Mouse (Mus musculus): ENCODE data around the gene Trpm2.
"Not testable (repeated sequence)": the region's sequence is repeated elsewhere in the genome, so short reads cannot be mapped to it uniquely, and the experiment has no call there.

The Trpm2 gene

DNA sequence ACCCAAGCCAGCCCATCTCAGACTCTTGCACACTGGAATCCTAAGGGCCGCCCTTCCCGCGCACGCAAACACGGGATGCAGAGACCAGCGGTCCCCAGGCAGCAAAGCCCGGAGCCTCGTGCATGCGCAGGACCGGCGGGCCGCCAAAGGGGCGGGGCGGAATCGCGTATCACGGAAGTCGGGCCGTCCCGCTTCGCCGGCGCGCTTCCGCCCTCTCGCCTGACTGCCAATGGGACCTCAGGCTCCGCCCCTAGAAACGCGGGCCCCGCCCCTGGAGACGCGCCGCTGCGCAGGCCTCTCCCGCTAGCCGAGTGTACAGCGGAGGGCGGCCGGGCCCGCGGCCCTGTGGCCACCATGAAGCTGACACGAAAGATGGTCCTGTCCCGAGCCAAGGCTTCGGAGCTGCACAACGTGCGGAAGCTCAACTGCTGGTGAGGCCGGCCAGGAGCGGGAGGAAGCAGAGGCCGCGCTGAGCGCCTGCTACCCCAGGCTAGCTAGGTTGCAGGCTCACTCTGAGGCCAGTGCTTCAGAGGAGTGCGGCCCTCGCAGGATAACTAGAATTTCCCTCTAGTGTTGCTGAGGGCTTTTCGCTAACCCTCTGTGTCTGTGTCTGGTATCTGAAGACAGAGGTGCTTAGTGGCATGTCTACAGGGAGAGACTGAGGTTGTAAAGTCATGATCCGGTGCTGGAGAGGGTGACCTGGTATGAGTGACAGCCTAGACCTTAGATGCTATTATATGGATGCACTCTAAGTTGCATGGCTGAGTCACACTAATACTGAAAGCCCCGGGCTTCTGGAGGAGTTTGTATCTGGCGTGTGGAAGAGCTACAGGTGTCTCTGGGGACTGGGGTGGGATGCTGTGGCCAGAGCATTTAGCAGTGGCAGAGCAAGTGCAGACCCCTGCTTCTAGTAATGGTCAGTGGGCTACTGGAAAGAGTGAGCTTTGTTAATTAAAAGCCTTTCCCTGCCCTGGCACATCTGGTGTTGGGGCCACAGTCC is 8.3 kb upstream of the Trpm2 start, which contains the start of gene 1810043G02Rik:
TSS of gene 1810043G02Rik (plus strand) at position 174 of the 1,000 bp plus-strand sequence.
- DNase-seq (ENCODE audit: low read depth, low spot score), result peak; percentile 91

DNA sequence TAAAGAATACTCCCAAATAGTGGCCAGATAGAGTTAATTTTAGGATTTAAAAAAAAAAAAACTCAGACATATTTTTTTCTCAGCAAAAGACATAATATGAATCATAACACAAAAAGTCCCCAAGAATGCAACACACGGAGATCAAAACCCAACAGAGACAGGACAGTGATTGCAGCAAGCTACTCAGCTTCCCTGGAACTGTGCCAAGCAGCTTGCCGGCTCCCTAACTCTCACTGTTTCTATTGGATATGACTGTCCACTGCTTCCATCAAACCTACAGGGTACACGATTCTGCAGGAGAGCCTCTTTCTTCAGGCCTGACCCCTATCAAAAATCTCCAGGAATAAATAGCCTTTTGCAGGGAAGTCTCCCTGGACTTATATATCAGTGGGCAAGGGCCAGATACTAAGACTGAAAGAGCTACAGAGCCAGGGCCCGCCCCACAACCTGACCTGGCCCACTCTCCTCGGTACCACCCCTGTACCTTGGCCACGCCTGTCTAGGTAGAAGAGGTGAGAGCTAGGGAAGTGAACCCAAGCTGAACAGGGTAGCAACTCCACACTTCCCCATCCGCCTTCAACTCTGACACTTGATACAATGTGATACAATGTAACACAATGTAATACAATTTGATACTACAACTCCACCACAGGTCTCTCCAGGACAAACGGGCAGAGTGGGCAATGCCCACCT is 6.2 kb upstream of the Trpm2 start:
- no peak for DNase-seq (ENCODE audit: low read depth, low spot score)

DNA sequence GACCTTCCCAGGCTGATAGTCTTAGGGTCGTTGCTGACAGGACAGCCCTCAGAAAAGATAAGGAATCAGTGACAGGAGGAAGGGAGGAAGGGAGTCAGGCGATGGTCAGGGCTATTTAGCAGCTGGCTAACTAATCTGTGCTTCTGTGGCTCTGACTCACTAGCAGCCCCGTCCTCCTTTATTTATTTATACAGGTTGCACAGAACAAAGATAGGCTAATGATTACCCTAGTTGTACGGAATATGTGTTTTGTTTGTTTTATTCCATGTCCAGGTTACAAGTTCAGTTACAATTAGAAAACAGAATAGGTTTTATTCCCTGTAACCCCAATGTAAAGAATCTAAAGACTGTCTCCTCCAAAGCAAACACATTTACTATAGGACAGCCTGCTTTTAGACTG is 5.3 kb upstream of the Trpm2 start:
- no peak for DNase-seq (ENCODE audit: low read depth, low spot score)

DNA sequence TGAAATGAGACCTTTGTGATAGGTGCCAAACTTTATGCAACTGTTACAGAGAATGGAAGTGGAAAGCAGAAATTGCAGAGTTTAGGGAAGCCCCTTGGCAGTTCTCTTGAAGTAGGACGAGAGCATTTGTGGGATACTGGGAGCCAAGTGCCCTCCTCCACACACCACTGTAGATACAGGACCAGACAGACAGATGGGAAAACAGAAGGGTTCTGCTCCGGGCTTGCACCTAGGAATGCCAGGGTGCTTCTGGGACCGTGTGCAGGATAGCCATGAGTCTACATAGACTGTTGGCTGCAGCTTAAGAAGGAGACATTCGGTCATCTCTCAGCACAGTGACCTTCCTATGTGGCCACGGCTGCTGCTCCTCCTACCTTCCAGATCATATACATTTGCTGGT is 4.4 kb upstream of the Trpm2 start:
- DNase-seq (ENCODE audit: low read depth, low spot score), result no peak

DNA sequence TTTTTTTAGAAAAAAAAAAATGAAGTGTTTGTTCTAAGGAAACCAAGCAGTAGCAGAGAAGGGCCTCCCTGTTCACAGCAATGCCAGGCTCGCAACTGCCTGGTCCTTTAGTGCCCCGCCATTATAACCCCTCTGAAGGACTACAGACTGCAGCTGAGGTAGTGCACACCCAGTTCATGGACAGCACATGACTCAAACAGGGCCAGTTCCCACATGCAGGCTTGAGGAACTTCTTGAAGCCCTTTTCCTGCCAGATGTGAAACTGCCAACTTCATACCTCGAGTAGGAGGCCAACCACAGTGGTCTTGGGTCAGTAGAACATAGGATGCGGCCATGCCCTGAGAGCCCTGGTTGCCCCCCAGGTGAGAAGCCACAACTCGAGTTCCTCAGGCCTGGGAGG is 4.0 kb upstream of the Trpm2 start:
- DNase-seq (ENCODE audit: low read depth, low spot score), result no peak

DNA sequence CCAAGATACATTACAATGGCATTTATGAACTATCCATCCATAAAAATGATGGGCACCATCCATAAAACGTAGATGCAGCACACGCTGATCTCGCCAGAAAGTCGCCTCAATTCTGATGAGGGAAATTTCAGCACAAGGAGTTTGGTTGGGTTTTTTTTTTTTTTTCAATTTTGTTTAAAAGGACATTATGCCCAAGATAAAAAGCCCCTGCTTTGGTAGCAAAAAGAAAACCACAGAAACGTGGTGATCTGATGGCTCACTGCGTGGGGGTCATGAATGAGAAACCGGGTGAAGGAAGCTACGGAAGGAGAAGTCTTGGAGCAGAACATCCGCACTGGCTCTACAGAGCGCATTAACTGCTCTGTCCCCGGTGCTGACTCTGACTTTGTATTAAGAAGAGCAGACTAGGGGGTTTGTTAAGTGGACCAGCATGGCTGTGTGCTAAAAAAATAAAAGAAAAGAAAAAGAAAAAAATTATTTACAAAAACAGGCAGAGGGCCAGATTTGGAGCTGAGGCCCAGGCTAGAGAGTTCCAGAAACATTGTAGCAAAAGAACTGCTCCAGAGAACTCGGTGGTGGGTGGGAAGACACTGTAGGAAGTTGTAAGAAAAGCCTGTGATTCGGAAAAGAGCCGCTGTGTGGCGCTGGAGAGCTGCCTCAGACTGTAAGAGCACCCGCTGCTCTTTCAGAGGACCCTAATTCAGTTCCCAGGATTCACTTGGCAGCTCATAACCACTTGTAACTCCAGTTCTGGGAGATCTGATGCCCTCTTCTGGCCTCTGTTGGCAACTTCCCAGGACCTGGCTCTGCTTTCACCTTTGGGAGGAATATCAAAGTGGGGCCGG is 1.6 kb upstream of the Trpm2 start:
- DNase-seq (ENCODE audit: low read depth, low spot score), result no peak

DNA sequence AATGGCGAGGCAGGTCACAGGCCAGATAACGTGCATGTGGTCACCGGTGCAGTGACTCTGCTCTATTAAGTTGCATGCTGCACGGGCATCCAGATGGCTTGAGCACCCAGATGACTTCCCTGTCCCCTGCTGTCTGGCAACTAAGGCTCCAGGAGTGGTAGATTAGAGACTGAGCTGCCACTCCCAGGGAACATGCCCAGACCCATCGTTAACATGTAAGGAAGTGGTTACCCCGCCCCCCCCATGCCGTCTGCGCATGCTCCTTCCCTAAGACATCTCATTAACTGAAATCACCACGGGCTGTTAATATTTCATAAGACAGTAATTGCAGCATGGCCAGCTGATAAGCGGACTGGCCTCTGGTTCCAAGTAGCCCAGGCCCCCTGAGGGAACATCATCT is 828 bp upstream of the Trpm2 start:
- DNase-seq (ENCODE audit: low read depth, low spot score), result no peak

DNA sequence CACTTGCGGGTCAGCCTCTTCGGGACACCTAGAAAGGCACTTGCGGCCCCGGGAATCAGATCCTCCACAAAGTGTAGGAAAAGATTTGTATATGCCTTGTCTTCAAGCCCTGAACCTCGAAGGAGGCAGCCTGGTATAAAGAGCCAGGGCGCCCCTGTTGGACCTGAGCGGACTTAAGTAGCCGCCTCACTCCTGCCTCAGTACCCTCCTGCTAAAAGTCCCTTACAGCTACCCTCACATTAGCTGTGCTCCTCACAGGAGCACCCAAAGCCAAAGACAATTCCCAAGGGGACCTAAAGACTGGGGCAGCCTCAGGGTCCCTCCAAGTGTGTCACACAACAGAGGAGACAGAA is 414 bp downstream of the Trpm2 start:
- DNase-seq (ENCODE audit: low read depth, low spot score), result no peak

DNA sequence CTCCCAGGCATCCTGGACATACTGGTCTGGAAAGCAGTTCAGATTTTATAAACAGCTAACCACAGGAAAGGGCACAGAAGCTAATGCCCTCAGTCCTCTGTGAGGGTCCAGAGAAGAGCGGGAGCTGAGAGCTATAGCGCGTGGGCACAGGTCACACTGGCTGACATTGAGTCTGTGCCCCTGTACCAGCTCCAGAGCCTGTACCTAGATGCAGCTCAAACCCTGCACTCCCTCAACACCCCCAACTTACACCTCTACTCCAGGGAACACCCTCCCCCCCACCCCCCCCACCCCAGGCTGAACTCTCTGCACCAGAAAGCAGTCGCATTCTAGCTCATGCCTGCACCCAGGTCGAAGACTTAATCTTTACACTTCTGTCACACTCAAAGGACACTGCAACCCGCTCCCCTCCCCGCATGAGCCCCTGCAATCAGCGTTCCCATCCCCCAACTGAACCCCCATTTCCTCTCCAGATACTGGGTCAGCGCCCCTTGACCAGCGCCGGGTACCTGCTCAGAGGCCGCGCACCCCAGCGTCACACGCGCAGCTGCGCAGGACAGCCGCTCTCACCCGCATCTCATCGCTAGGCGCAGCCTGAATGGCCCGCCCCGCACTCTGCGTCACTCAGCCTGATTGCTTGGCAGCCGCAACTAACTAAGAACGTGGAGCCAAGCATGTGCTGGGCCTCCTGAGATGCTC is 940 bp downstream of the Trpm2 start:
- DNase-seq (ENCODE audit: low read depth, low spot score), result peak; percentile 20

DNA sequence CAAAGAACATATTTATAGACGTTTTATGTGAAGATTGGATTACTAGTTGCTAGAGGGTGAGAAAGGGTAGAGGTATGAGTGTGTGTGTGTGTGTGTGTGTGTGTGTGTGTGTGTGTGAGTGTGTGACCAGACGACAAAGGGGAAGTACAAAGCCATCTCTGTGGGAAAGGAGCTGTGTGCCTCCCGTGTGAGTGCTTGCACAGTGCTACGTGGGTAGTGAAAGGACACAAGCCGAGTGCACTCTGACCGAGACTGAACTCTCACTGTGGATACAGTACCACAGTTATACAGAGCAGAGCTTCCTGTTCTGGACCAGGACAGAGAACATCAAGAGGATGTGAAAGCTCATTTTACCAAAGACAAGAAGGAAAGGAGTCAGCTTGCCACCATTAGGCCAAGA is 6.4 kb downstream of the Trpm2 start:
- no peak for DNase-seq (ENCODE audit: low read depth, low spot score)

DNA sequence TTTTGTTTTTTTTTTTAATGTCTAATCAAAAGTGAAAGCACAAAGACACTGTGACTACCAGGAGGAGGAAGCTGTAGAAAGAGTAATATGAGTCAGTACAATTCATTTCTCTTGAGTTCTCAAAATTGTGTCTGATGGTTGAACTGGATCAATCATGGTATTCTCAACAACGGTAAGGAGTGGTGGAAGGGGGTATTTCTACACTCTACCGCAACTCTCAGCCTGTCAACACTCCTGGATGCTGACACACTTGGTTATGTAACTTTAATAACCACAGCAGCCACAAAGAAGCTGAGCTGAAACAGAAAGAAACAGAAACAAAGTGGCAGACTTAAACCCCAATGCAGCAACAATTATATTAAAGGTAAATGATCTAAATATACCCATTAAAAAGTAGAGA is 7.6 kb downstream of the Trpm2 start:
- DNase-seq (ENCODE audit: low read depth, low spot score), result no peak

DNA sequence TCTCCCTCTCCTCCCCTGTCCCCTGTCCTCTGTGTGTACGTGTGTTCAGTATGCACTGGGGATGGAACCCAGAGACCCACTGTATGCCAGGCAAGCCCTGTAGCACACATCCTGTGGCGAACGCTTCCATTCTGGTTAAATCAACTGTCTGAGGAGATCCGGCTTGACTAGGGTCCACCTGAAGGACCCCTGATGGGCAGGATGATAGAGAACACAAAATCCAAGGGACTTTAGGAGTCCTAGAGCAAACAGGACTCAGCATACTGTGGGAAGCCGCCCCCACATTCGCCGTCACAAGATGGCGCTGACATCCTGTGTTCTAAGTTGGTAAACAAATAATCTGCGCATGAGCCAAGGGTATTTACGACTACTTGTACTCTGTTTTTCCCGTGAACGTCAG is 19.9 kb downstream of the Trpm2 start:
- DNase-seq (ENCODE audit: low read depth, low spot score), result not testable (repeated sequence)

DNA sequence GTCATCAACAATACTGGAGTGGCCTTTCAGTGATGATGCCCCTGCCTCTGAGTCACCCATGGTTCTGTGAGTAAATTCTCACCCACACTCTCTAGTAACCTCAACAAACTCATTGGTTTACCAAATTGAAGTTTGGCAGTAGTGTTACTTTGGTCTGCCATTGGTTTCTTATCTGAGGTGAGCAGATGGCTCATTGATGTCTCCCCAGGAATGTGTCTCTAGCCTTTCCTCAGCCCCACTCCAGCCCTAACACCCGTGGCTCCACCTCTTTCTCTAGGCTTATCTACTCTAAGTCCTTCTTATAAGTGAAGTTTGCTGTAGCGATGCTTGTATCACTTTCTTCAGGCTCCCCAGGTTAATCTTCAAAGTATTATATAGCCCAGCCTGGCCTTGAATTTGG is 30.7 kb downstream of the Trpm2 start:
- no peak for DNase-seq (ENCODE audit: low read depth, low spot score)

DNA sequence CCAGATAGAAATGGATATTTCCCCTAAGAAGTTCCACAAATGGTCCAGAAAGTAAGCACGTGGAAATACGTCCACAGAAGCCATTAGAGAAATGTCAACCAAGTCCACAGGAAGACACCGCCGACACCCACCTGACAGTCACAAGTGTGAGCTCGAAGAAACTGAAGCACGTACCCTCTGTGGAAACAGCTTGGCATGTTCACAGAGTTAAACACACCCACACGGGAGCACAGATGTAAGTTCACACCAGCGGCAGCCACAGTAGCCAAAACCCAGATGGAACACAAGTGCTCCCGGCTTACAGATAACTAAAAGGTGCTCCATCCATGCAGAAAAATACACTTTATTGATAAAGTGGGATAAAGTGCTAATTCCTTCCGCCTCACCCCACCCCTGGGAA is 43.0 kb downstream of the Trpm2 start:
- DNase-seq (ENCODE audit: low read depth, low spot score), result no peak

DNA sequence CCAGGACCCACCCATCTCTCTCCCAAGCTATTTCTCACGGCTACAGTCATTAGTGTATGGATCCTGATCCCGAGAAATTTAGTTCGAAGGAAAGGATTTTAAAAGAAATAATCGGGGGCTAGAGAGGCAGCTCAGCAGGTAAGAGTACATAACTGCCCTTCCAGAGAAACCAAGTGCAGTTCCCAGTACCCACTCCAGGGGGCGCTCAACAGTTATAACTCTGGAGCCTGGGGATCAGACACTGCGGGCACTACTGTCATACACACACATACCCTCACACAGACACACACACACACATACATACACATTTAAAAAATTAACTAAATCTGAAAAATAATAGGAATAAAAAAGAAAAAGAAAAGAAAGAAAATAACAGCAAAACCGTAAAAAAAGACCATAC is 44.2 kb downstream of the Trpm2 start:
- DNase-seq (ENCODE audit: low read depth, low spot score), result no peak

DNA sequence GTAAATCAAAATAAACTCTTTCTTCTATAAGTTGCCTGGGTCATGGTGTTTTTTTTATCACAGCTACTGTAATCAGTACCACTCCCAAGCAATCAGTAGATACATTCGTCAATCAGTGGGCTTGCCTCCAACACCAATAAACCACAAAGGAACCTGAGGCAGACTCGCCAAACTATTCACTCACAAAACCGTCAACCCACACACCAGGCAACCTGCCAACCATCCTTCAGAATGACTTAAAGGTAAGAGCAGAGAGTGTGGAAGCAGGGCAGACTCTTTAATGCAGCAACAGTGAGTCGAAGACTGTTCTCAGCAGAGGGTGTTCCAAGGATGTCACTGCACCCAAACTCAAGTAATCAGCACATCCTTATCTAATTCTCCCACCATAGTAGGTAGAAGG is 47.7 kb downstream of the Trpm2 start:
- DNase-seq (ENCODE audit: low read depth, low spot score), result no peak

DNA sequence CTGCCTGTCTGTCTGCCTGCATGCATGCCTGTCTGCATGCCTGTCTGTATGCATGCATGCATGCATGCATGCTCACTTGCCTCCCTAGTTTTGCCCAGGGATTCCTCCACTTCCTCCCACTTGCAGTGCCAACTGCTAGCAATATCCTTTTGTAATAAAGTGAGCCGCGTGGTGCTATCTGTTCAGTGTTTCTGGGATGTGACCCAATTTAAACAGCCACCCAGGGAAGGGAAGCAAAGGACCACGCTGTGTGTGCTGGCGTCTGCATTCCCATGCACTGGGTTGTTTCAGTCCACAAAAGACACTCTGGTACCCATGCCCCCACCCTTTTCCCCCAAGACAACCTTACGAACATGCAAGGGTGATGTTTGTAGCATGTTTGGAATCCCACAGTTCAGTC is 49.4 kb downstream of the Trpm2 start:
- DNase-seq (ENCODE audit: low read depth, low spot score), result no peak

DNA sequence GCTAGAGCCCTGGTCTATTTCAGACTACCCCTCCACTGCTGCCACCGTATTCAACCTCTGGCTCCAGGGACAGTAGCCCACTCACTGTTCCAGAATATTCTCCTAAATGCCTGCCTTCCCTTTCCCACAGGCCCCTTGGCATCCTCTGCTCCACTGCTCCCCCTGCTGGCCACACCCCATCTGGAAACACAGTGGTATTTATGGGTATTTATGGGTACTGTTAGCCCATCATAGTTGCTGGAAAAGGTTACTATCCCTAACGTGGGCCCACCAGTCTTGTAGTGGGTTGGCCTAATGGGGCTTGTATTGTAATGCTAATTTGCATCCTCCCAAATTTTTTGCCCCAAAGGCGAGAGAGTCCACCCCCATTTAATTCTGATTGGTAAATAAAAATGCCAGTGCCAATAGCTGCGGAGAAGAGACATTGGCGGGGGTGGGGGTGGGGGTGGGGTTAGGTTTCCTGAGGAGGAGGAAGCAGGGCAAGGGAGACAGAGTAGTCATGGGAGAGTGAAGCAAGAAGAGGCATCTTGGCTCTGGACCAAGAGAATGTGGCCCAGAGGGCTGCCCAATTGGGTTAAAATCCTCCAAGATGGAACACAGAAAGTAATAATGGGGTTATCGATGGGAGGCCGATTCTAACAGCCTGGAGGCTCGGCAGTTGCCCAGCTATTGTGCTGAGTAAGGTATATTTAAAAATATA is 53.6 kb downstream of the Trpm2 start:
- no peak for DNase-seq (ENCODE audit: low read depth, low spot score)

DNA sequence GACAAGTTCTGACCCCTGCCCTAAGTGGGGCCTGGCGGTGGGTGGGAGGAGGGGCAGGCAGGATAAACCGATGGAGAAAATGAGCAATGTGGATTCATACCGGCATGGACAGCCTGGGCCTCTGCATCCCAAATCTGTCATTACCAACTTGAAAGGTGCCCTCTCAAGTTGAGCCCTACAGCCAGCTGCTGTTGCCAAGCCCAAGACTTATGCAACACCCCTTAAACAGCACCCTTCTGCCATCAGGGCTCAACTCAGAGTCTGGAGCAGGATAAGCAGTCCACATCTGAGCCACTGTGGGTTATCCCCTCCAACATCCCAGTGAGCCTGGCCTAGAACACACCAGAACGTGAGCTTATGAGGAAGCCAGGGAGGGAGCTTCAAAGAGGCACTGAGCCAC is 57.1 kb downstream of the Trpm2 start:
- DNase-seq (ENCODE audit: low read depth, low spot score), result no peak

DNA sequence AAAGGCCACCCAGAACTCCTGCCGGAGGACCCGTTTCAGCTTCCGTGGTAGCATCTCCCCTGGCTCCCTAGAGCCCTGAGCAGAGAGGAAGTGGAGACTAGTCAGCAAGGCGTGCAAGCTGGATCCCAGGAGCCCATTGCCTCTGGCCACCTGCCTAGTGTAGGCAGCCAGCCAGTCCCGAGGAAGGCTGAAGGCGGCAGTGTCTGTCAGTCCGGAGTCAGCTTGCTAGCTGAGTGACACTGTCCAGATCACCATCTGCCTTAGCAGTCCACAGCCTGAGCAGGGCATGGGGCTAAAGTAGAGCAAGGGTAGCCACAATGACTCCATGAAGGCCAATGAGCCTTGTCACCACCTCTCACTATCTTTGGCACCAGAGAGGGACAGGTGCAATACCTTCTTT is 57.8 kb downstream of the Trpm2 start:
- no peak for DNase-seq (ENCODE audit: low read depth, low spot score)

All from brain, embryonic 18.5 days (tissue).